Mouse (Mus musculus) spleen, adult 2 months (tissue): ENCODE data around the gene Psap. TPM values are rescaled to one million over a fixed set of nuclear protein-coding genes. Genes with fewer than 3 reads are reported as not detected.
"Not testable (repeated sequence)": the region's sequence is repeated elsewhere in the genome, so short reads cannot be mapped to it uniquely, and the experiment has no call there.

ENCODE experiments used
- DNase-seq, 2 experiments: peaks; one replicate each; pipeline versions ENCODE4 v3.0.0 to v3.0.0-alpha.2; 2012 to 2021; ENCODE audit warnings: low spot score in 2 of 2, low read depth in 1 of 2
- H3K27ac ChIP-seq: fragments of 200-500 bp; 2 replicates; pipeline ENCODE4 v1.5.1; 2012; ENCODE audit warnings: low read length, inconsistent platforms; ENCODE audit not compliant: insufficient read depth
- H3K27me3 ChIP-seq: fragments of 200-500 bp; 2 replicates; pipeline ENCODE4 v1.6.1; 2012; ENCODE audit warnings: mild to moderate bottlenecking, moderate library complexity, low read length, inconsistent platforms; ENCODE audit not compliant: control insufficient read depth, insufficient read depth
- H3K36me3 ChIP-seq: fragments of 200-500 bp; 2 replicates; pipeline ENCODE4 v1.6.1; 2012; ENCODE audit warnings: mild to moderate bottlenecking, low read length, inconsistent platforms; ENCODE audit not compliant: control insufficient read depth, insufficient read depth
- H3K4me1 ChIP-seq: fragments of 200-500 bp; 2 replicates; pipeline ENCODE4 v1.6.1; 2011; ENCODE audit warnings: inconsistent platforms; ENCODE audit not compliant: control insufficient read depth, insufficient read depth, insufficient read length
- H3K4me3 ChIP-seq: fragments of 200-500 bp; 2 replicates; pipeline ENCODE4 v1.5.1; 2011; ENCODE audit warnings: mild to moderate bottlenecking, inconsistent platforms; ENCODE audit not compliant: insufficient read depth, insufficient read length; ENCODE audit errors: extremely low read depth
- CTCF ChIP-seq: fragments of 200-500 bp; IDR thresholded peaks from 2 replicates; pipeline ENCODE4 v1.5.1; 2011; ENCODE audit warnings: mild to moderate bottlenecking, inconsistent platforms; ENCODE audit not compliant: insufficient read depth, insufficient read length, insufficient replicate concordance; ENCODE audit errors: extremely low read depth
- POLR2A ChIP-seq: fragments of 200-500 bp; IDR thresholded peaks from 2 replicates; pipeline ENCODE4 v1.6.1; 2011; ENCODE audit warnings: low read depth, low read length, inconsistent platforms
- WGBS: fragments of 180-500 bp; shearing (Covaris S2); methylation state at CpG from one replicate; pipeline ENCODE4 v1.1.7; 2018; 5-methylcytosine and 5-hydroxymethylcytosine counted together
- polyA plus RNA-seq: library from polyadenylated mRNA; depleted of rRNA; stranded (reverse); fragments of >200 nt; gene quantifications from 2 replicates; pipeline ENCODE4 v1.2.3, GENCODE M21; 2012; rRNA removed

Gene Psap
- 1,338 and 1,442 TPM in 2 replicates for polyA plus RNA-seq

DNA sequence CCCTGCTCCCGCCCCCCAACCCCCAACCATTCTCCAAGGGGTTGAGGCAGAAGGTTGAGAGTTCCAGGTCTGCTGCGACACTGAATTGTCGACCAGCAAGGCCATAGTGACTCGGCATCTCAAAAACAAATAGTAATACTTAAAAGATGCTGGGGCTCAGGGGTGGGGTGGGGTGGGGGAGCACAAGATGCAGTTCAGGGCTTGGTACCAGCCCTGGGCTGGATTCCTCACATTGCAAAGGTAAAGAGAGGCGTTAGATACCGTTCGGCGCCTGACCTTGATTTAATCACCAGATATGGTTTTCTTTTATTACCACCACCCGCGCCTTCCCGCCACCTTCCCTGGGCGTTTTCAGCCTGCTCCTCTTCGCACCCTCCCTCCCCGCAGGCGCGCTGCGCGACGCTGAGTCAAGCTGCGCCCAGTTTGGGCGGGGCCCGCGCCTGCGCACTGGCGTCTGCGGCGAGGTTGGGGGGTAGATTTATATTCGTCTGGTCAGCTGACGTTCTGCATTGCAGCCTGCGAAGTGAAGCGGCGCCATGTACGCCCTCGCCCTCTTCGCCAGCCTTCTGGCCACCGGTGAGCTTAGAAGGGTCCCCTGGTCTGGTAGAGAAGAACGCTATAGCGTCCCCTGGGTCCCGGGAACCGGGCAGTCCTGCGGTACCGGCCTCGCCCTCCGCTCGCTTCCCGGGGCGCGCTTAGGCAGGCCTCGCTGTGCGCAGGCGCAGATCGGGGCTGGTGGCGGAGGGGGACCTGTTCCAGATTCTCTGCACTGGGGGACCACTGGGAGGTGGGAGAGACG, at the start of gene Psap:
Gene Psap, plus strand, starts transcription at position 421 of the 799 bp plus-strand sequence.
- Histone ChIP-seq H3K4me3 (peak within 1 kb of the TSS; percentile 99), H3K27ac (peak within 1 kb of the TSS; percentile 98), H3K27me3 (no peaks in the 10 kb centered on the region), H3K4me1 (peaks cover 32% of the 10 kb centered on the region; the same call in 1 of the 2 replicates), H3K36me3 (0 out of 2 replicates have a peak, but pooled peaks cover 1% of the 10 kb centered on the region)
- TF ChIP-seq CTCF: peak; percentile 6; the same call in 1 of the 2 replicates
- peak; percentile 85 for TF ChIP-seq POLR2A
- WGBS: 3% methylated on average over 54 of the region's 54 CpGs
- peak; percentile 86 to 91 for DNase-seq

DNA sequence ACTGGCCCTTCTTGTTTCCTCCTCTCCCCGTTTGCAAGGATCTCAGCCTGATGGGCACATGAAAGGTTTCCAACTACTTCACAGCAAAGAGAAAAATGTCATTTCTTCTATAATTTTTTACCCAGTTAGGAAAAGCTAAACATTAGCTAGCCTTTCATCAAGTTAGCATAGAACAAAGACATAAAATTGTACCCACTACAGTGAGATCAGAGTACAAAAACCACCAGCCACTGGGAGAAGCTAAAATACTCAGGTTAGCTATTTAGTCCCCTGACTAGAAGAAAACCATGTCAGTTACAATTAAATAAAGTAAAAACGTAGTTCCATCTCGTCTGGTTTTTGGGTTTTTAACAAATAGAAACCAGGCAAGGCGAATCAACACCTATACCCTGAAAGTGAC, 49.8 kb upstream of the Psap start:
- no peak for DNase-seq
- no peak overlapping the region for H3K27ac ChIP-seq
- H3K4me3 ChIP-seq: no peak overlapping the region
- H3K36me3 ChIP-seq: no peaks in the 10 kb centered on the region
- peaks cover 27% of the 10 kb centered on the region; the same call in 1 of the 2 replicates for H3K4me1 ChIP-seq
- no peak for TF ChIP-seq POLR2A
- TF ChIP-seq CTCF: no peak
- 83% methylated on average over 4 of the region's 4 CpGs for WGBS
- H3K27me3 ChIP-seq: no peaks in the 10 kb centered on the region

DNA sequence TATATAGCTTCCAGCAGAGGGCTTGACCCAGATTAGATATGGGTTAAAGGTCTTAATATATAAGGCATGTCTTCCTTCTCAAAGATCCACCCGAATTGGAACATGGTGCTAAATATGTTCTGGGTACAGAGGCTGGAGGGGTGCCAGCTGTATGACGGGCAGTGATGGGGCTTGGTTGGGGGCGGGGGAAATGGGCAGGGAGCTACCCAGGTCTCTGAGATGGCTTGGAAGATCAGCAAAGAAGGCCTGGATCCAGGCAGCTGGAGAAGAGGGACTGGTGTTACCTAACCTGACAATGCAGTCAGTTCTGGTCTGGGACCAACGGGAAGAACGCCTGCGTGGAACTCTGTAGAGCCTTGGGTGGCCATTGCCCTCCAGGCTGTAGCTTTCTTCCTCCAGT, 48.3 kb upstream of the Psap start:
- Histone ChIP-seq H3K27ac (peak overlapping the region; percentile 94), H3K4me1 (peaks cover 25% of the 10 kb centered on the region; the same call in 1 of the 2 replicates), H3K4me3 (no peak overlapping the region), H3K27me3 (no peaks in the 10 kb centered on the region), H3K36me3 (no peaks in the 10 kb centered on the region)
- no peak for TF ChIP-seq CTCF
- 81% methylated on average over 6 of the region's 6 CpGs for WGBS
- DNase-seq: no peak

DNA sequence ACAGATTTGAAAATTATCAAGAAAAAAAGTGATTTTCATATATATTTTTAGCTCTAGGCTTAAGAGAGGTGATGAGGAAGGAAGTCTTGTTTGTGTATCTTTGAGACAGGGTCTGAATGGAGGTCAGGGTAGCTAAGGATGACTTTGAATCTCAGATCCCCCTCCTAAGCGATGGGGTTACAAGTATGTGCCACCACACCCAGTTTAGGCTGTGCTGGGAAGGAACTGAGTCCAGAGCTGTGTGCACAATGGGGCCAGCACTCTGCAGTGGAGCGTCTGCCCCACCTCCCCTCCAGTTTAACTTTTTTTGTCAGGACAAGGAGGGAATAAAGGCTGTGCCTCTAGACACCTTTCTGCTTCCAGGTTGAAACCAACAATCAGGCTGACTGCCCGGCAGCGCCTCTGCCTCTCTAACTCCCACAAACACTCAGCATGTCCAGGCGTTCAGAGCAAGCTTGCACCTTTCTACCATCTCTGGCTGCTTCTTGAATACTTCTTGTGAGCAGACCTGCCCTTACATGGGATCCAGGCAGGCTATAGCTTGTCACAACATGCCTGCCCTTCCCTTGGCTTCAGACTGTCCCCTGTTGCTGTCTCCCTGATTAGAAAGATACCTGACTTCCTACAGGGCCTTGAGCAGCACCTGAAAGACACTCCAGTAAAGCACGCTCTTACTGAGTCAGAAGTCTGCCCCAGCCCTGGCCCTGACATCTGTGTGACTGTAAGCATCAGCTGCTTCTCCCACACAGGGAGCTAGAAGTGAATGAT, 46.9 kb upstream of the Psap start:
- Histone ChIP-seq H3K4me3 (no peak overlapping the region), H3K4me1 (peaks cover 25% of the 10 kb centered on the region; the same call in 1 of the 2 replicates), H3K36me3 (no peaks in the 10 kb centered on the region), H3K27me3 (no peaks in the 10 kb centered on the region), H3K27ac (peak overlapping the region; percentile 93)
- DNase-seq: peak in 1 of 2 experiments; percentile 50
- 61% methylated on average over 6 of the region's 6 CpGs for WGBS
- TF ChIP-seq POLR2A: peak; percentile 17; the same call in 1 of the 2 replicates
- TF ChIP-seq CTCF: no peak

DNA sequence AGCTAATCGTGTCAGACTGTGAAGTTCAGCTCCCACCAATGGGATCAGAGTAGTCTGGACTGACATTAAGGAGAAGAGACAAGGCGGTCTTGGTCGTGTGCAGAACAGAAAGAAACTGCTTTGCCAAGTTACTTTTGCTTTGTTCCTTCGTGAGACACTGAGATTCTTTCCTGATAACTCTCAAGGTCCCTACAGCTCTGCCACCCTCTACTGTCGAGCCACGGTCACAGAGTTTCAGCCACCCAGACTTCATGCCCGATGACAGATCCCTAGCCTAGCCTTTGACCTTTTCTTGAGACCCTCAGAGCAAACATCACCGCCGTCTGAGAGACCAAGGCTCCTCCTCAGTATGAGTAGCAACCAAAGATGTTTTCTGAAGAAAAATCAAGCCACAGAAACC, 43.4 kb upstream of the Psap start:
- TF ChIP-seq POLR2A: no peak
- peak; percentile 53; the same call in 1 of the 2 replicates for TF ChIP-seq CTCF
- peak in 1 of 2 experiments; percentile 42 for DNase-seq
- WGBS: 62% methylated on average over 9 of the region's 9 CpGs
- no peaks in the 10 kb centered on the region for H3K27me3 ChIP-seq
- no peak overlapping the region for H3K4me3 ChIP-seq
- H3K4me1 ChIP-seq: peaks cover 21% of the 10 kb centered on the region; the same call in 1 of the 2 replicates
- peak overlapping the region; percentile 7 for H3K27ac ChIP-seq
- no peaks in the 10 kb centered on the region for H3K36me3 ChIP-seq

DNA sequence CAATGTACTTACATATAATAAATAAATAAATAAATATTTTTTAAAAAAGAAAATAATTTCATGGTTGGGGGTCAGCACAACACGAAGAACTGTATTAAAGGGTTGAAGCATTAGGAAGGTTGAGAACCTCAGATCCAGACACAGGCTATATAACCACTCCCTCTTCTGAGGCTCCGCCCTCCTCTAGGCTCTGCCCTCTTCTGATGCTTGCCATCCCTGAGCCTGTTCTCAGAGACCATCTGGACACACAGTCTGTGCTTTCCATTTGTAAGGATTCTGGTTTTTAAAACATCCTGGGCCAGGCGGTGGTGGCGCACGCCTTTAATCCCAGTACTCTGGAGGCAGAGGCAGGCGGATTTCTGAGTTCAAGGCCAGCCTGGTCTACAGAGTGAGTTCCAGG, 41.6 kb upstream of the Psap start:
- H3K4me1 ChIP-seq, H3K36me3 ChIP-seq, H3K27me3 ChIP-seq, H3K4me3 ChIP-seq, H3K27ac ChIP-seq, DNase-seq: not testable (repeated sequence)
- WGBS: 92% methylated on average over 6 of the region's 6 CpGs
